Mouse (Mus musculus): Measurements from ENCODE around the gene Thsd4. TPM values are rescaled to one million over a fixed set of nuclear protein-coding genes. Genes with fewer than 3 reads are reported as not detected.

The Thsd4 gene
- total RNA-seq, 2 experiments from 2014 or later, result 0.07 TPM; not detected in 1

DNA sequence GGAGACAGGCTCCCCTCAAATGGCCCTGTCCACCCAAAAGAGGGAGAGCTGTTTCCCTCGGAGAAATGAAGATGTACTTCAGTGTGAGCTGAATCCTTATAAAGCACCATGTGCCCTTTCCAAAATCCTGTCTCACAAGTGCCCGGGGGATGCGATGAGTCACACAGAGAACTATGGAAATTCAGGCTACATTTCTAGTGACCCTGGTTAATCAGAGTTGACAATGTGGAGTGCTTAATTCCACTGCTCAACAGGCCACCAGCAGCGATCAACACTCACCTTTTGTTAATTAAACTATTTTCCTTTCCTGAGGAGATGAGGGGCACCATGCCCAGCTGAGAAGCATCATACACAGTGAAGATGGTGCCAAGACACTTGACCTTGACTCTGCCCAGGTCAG is 138.9 kb downstream of the Thsd4 start:
- no peak for ATAC-seq (ENCODE audit: poor library complexity, severe bottlenecking)

DNA sequence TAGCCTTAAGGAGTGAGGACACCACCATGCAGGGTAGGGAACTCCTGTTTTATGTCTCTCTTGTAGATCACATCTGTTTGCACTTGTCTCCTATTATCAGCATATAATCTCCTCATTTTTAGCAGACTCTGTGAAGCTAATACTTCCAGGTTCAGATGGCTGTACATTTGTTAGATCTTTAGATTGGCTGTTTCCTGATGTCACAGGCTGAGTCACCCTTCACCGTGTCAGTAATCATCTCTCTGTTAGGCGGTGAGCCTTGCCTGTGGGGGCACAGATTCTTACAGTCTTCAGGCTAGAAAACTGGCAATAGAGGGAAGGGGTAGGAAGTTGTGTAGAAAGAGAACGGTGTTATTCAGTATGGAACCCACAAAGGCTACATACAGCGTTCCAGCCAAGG is 139.3 kb downstream of the Thsd4 start:
- no peak for ATAC-seq (ENCODE audit: poor library complexity, severe bottlenecking)

DNA sequence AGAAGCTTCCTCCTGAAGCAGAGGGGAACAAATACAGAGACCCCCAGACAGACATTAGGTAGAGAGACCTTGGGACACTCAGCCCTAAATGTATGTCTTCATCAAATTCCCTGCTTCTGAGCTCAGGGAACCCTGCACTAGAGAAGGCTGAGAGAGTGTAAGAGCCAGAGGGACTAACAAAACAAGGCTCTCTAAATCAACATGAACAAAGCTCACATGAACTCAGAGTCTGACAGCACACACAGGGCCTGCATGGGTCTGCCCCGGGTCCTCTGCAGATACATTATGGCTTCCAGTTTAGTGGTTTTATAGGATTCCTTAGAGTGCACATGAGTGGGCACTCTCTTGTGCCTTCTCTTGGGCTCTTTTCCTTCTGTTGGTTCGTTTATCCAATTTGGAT is 140.8 kb downstream of the Thsd4 start:
- no peak for ATAC-seq (ENCODE audit: poor library complexity, severe bottlenecking)

DNA sequence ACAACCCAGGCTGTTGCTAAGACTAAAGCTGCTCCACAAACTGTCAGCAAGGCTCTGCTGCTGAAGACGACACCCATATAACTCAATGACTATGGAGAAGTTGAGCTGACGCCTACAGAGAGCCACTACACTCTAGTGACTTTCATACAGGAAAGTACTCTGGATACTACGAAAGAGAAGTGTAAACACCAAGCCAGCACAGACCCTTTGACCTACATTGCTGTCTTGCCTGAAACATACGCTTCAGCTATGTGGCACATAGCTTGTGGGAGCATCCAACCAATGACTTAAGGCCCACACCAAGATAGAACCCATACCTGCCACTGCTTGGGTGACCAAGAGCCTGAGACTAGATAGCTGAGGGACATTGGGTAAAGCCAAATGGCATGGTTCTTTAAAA is 141.3 kb downstream of the Thsd4 start:
- ATAC-seq (ENCODE audit: poor library complexity, severe bottlenecking), result no peak

DNA sequence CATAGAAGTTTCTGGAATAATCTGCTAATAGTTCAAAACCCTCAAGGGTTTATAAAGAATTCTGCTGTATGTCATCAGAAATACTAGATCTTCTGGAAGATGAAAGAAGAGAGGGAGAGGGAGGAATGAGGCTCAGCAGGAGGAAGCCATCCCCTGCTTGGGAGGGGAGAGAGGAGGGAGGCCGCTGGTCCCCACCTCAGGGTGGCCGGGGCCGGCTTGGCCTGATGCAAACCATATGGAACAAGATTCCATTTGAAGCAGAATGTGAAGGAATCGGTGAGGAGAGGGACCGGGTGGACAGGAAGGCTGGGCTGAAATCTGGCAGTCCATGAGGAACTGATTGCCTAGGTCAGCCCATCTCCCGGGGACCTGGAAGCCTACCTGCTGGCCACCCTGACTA is 143.6 kb downstream of the Thsd4 start:
- ATAC-seq (ENCODE audit: poor library complexity, severe bottlenecking), result no peak

DNA sequence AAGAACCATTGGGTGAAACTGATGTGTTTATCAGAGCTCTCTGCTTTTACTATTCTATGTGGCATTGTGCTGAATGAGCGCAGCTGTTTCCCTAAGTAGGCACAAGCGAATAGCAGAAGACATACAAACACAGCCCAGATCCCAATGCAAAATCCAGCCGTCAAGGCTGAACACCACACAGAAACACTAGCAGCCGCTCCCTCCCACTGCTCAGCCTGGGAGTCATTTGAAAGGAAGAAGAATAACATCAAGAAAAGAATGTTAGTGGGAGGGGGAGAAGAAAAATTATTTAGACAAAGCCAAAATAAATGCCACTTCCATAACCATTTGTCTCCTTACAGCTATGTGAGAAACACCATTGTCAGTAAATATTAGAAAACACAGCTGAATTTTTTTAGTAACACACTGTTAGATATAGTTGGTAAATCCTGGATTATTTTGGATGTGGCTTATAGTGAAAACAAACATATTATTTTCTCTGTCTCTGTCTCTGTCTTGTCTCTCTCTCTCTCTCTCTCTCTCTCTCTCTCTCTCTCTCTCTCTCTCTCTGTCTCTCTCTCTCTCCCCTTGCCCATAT is 148.6 kb downstream of the Thsd4 start:
- no peak for ATAC-seq (ENCODE audit: poor library complexity, severe bottlenecking)

DNA sequence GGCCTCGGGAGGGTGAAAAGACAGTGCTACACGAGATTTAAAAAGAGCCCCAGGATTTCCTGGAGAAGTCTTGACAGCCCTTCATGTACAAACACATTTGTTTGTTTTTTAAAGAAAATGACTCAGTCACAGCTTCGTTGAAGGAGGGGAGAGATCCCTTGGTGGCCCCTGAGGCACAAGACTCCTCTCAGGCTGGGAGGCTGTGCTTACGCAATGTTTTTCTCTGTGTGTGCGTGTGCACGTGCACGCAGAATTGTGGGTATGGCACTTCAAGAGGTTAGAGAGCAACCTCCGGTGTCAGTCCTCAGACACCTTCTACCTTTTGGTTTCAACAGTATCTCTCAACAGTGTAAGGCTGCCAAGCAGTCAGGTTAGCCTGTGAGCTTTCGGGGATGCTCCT is 153.3 kb downstream of the Thsd4 start:
- no peak for ATAC-seq (ENCODE audit: poor library complexity, severe bottlenecking)

DNA sequence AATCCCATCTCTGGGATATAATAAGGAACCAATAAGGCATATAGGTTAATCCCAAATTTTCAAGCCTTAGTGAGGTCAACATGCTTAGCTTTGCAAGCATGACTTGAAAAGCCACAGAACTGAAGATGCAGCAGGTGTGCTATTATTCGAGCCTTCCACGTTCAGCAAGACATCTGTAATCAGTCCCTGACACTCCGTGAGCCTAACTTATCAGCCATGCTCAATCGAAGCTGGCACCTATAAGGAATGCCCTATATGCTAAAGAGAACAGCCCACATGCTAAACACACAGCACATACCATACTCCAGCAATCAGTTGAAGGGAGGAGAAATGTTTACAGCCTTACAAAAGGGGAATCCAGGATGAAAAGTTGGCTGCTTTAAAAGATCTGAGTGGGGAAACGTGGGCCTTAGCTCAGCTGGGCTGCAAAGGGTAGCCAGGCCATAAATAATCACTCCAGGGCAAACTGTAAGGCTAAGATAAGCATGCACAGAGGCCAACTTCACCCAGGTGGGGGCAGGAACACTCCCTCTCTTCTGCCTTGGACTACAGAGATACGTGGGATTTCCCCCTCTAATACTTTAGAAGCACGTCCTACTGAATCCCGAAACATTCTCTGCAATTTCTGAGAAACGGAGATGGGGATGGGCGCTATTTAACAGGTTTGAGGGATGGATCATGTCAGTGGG is 154.1 kb downstream of the Thsd4 start:
- no peak for ATAC-seq (ENCODE audit: poor library complexity, severe bottlenecking)

DNA sequence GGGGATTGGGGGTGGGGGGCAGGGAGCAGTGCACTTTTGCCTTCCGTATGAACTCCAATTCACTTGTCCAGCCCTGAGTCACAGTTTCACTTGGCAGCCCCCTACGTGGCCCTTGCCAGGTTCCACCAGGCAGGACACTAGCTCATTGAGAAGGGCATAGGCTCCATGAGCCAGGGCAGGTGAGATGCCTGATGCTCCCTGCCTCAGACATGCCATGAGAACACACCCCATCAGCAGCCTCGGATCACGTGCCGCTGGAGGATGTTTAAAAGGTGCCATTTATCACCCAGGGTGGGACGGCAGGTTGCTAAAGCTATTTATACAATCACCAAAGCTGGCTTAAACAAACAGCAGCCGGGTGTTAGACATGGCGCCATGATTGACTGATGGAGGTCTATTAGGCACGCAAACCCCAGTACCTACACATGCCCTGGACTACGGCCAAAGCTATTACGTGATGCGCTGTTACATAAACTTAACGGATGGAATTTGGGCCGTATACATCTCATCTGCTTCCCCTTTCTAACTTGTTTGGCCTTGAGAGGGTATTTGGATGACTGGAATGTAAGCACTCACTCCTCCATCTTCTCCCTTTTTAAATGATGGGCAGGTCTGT is 157.6 kb downstream of the Thsd4 start:
- no peak for ATAC-seq (ENCODE audit: poor library complexity, severe bottlenecking)

DNA sequence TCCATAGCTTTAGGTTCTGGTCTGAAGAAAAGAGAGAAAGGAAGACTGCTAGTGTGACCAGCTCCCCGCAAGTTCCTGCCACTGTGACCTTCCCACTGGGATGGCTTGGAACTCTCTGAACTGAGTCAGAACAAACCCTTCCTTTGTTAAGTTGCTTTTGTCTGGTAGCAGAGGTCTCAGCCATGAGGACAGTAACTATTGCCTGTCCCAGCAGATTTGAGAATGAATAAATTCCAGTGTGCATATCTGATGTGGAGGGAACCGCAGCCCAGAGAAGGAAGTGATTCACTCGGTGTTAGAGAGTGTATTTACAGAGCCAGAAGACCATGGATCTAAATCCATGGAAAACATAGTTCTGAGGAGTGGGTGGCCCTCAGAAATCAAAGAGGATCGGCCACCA is 169.5 kb downstream of the Thsd4 start:
- ATAC-seq (ENCODE audit: poor library complexity, severe bottlenecking), result no peak

DNA sequence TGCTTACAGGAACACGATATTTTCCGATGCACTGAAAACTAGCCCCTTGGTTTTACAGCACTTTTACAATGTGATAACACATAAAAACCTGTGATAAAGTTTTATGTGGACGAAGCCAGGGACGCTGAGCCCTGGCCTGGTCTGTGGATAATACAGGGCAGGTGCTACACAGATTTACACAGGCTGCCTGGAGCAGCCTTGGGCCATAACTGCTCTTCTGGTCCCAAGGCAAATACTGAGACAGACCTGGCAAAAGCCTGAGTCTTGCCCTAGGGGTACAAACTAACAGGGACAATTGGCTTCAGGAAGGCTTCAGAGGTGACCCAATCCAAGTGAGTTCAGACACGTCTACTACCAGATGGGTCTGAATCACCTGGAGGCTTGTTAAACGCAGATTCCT is 170.7 kb downstream of the Thsd4 start:
- no peak for ATAC-seq (ENCODE audit: poor library complexity, severe bottlenecking)

DNA sequence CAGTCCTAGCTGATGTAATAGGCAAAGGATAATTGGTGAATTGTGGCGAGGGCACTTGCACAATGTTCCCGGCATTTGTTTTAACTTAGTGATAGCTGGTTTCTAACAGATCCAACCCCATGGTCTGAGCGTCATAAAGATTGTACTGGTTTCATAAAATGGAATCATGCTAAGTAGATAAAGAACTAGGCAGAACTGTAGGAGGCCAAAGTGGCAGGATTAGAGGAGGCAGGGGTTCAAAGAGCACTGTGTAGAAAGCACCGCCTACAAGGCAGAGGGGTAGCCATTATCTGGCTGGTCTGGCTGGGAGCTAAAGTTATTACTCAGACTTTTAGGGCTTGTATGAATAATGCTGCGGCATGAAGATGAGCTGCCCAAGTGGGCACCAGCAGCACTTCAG is 185.7 kb downstream of the Thsd4 start:
- ATAC-seq (ENCODE audit: poor library complexity, severe bottlenecking), result no peak

DNA sequence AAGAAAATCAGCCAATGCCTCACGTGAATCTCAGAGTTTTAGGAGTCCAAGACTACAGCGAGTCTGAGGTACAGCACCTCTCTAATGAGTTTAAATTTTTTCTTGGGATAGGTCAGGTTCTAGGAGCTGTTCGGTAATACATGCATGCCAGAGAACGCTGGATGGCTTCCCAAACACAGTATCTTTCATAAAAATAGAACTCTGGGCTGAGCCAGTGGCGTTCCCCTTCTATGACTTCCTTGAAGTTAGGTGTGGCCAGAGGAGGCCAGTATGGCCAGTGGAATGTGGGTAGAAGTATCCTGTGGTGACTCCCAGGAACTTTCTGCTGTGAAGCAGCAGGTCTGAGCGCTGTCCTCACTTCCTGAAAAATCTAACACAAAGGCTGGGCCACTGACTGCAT is 186.4 kb downstream of the Thsd4 start:
- no peak for ATAC-seq (ENCODE audit: poor library complexity, severe bottlenecking)

DNA sequence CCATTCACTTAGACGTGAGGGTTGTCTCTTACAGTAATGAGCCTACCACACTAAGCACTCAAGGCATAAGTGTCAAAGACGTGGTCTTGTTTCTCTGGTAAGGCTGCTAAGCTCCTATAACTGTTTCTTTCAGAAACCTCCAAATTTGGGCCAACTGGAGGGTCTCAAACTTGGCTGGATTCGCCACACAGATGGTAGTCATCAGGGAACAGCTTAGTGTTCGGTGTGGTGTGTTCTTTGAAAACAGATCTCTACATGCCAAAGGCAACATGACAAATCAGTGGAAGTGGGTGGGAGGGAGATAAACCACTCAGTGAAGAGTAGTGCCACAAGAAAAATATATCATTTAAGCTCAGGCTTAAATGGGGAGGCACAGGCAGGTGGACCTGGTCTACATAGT is 191.9 kb downstream of the Thsd4 start:
- no peak for ATAC-seq (ENCODE audit: poor library complexity, severe bottlenecking)

DNA sequence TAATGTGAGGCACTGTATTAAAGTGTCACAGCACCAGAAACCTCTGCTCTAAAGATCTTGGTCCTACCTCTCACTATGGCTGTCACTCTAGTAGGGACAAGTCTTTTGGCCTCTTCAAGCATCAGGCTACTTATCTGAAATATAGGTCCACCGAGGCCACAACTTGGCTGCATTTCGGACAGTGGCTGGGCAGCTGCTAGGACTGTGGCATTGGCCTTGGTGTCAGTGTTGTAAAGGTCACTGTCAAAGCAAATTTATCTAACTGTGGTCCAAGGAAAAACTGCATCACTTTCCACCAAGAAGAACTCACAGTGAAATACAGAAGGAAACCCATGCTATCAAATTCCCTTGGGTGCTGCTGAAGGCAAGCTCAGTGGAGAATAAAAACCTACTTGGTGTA is 197.1 kb downstream of the Thsd4 start:
- no peak for ATAC-seq (ENCODE audit: poor library complexity, severe bottlenecking)

DNA sequence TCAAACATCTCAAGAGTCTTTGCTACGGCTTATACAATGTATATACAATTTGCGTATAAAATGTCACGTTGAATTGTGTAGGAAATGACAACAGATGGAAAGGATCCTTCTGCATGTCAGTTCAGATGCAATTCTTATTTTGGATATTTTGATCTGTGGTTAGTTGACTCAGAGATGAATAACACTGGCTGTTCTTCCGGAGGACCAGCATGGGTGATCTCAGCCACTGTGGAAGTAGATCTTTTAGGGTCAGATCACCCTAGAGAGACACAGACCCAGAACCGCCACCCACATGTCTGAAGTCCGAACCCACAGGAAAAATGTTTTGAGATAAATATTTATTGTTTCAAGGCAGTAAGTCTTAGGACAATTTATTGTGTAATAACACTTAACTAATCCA is 198.4 kb downstream of the Thsd4 start:
- ATAC-seq (ENCODE audit: poor library complexity, severe bottlenecking), result no peak

DNA sequence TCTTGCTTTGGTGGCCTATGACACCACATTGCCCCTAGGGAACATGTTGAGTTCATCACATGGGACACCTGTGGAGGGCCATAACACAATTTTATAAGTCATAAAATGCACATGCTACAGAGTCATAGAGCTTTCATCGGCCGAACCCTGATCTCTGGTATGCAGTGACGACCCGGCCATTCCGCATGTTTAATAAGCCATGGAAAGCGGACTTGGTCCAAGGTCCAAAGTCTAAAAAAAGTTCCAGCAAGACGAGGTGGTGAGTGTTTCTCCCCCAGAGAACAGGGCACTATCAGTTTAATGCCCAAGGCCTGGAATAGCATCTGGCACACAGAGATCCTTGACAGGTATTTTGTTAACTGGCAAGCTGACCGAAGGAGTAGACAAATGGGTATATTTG is 204.6 kb downstream of the Thsd4 start:
- no peak for ATAC-seq (ENCODE audit: poor library complexity, severe bottlenecking)

DNA sequence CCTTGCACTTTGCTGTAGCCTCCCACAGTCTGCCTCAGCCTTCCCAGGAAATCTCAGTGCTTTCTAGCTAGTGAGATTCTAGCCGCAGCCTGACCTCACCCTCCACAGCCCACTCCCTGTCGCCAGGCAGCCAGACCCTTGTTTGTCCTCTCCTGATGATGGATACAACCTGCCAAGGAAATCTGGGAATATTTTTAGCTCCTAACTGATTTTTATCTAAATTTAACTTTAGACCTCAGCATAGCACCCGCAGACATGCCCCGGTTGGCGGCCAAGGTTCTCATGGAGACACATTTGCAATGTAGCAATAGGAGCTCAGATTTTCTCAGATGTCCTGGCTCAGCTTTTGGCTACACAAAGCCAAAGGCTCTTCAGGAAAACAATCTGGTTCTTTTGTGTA is 205.3 kb downstream of the Thsd4 start:
- no peak for ATAC-seq (ENCODE audit: poor library complexity, severe bottlenecking)

DNA sequence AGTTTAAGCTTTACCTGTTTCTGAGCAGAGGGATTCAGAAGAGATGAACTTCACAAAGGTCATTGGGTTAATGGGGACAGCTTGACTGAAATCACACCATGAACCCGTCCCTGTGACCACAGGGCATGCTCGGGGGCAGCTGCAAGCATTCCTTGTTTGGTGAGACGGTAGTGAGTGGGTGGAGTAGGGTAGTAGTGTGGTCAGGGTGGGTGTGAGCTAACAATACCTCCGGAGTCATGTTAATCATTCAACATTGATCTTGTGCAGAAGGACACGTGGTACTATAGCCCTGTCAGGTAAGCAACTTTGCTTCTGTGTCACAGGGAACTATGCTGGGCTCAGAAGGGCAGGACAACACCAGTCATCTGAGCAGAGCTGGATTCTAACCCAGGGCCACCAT is 206.3 kb downstream of the Thsd4 start:
- no peak for ATAC-seq (ENCODE audit: poor library complexity, severe bottlenecking)

DNA sequence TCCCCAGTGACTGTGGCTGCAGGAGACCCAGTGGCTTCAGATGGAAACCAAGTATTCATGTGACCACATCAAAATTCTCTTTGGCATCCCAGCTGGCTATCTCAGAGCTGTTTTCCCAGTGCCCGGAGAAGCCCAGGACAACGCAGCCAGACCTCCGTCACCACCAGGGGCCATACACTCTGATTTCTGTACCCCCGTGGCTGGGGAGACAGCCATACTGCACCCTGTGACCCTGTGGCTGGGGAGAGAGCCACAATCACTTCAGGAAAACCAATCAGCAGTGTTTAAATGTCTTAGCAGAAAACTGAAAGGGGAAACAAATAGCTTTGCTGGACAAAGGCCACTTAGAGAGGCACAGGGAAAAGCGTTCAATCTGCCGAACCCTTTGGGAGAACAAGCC is 208.2 kb downstream of the Thsd4 start:
- no peak for ATAC-seq (ENCODE audit: poor library complexity, severe bottlenecking)

DNA sequence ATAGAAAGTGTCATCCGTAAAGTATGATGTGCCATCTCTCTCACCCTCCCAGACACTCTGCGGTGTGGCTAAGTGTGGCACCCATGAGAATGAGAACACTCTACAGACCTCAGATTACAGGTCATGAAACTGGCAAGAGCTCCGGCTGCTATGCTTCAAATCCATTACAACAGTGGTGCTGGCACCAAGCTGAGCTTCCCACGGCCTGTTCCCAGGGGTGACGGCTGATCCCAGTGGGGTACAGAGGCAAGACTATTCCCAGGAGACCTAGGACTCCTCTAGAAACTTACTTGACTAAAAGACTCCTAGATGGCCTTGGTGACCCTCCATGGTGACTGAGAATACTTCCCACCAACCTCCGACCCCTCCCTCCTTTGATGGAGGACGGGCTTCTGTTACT is 209.2 kb downstream of the Thsd4 start:
- no peak for ATAC-seq (ENCODE audit: poor library complexity, severe bottlenecking)

DNA sequence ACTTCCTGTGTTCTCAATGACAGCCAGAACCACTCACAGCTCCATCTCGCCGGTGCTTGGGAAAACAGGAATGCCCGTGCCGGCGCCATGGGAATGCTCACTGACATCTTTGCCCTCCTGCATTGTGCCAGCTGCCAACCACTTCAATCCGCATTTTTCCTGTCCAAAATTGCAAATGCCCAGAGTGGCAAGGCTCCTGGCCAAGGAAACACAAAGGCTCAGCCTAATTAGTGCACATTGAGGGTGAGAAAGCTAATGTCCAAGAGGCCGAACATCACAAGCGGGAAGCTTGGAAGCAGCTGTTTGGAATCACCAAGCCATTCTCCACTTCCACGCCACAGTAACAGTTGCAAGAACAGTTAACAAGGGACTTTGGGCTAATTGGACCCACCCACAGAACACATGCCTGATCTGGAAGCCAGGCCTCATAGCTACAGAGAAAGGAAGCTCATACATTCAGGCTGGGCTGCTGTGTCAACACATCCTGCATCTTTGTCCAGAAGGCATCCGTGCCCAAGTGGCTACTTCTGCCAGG is 210.2 kb downstream of the Thsd4 start:
- ATAC-seq (ENCODE audit: poor library complexity, severe bottlenecking), result no peak
